Mouse (Mus musculus) right cerebral cortex, postnatal 36 days (tissue): ENCODE data around the gene Srsf7.
"Not testable (repeated sequence)": the region's sequence is repeated elsewhere in the genome, so short reads cannot be mapped to it uniquely, and the experiment has no call there.

Experiments
- DNase-seq, 2 experiments: peaks; one replicate each; pipeline ENCODE4 v3.0.0; 2022; ENCODE audit warnings: low spot score in 2 of 2, mixed read lengths in 1 of 2

Srsf7 gene

GRCm38 (mm10) chr17:80199160-80199778, 7.8 kb downstream of the Srsf7 start:
- no peak for DNase-seq

GRCm38 (mm10) chr17:80193075-80193474, 14.0 kb downstream of the Srsf7 start:
- no peak for DNase-seq

GRCm38 (mm10) chr17:80183615-80184014, 23.5 kb downstream of the Srsf7 start:
- DNase-seq, result no peak

- no peak for DNase-seq
Measured at GRCm38 (mm10) chr17:80180468-80180867, 26.6 kb downstream of the Srsf7 start.

DNA sequence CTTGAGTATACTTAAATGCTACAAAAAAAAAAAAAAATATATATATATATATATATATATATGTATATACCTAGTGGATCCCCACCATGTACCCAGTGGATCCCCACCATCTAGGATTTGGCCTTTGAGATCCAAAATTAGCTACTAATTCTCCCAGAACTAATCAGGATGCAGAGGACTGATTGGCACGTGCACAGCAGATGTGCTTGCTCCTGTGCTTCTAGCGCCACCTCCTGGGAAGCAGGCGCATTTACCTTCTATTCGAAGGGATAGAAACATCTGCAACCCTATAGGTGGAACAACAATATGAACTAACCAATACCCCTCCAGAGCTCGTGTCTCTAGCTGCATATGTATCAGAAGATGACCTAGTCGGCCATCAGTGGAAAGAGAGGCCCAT, 27.1 kb downstream of the Srsf7 start:
- DNase-seq, result peak; percentile 54 to 60

GRCm38 (mm10) chr17:80178846-80179245, 28.3 kb downstream of the Srsf7 start:
- not testable (repeated sequence) for DNase-seq

- DNase-seq, result no peak
Measured at GRCm38 (mm10) chr17:80175966-80176365, 31.1 kb downstream of the Srsf7 start.

DNA sequence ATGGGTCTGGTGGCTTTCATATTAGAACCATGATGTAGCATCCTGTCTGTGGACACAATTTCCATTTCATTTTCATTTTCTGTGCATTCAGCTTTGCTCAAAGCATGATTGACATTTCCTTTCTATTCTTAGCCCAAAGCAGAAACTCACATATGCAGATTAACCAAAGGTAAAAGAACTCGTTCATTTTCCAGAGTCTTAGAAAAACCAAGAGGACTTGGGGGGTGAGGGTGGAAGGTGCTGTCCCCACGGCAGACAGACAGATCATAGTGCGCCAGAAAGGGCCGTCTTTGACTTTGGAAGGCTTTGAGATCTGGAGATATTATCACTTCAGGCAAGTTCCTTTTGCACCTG, 31.7 kb downstream of the Srsf7 start:
- DNase-seq, result no peak

DNA sequence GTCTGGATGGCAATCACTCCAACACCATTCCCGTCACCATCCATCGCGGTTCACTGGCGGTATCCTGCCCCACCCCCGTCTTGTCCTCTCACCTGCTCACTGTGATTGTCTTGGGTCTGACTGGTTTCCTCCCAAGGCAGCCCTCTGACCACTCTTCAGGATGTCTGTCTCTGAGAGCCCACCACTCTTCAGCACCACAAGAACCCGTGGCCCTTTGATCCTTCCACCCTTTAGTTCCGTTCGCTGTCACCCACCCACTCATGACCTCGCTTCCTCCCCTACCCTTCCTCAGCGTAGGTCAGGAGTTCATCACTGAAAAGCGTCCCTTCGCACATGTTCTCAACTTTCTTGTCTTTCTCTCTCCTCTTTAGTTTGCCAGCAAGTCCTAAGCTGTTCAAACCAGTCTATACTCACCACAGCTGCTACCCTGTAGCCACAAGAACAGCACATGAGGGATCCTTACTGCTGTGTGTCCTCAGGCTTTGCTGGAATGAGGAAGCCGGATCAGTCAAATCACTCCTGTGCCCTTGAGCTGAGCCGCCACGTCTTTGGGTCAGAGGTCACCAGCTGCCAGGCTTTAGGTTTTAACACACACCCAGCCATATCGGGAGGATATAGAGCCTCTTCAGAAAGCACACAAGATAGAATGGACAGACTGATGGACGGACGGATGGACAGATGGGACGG, 32.3 kb downstream of the Srsf7 start:
- no peak for DNase-seq

- no peak for DNase-seq
Measured at GRCm38 (mm10) chr17:80174146-80174545, 33.0 kb downstream of the Srsf7 start.

DNA sequence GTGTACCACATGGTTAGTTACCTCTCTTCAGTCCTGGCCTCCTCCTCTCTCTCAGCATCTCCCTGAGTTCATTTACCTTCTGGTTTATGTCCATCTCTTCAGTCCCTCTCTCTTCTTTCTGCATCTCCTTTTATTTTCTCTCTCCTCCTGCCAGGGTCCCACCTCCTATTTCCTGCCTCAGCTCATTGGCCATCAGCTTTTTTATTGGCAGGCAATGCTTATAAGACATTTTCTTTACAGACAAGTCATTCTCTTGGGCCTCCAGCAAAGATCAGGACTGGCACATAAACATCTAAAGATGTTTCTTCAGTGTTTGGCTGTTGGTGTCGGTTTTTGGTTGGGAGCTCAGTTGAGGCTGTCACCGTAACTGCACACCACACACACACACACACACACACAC, 33.4 kb downstream of the Srsf7 start:
- DNase-seq, result no peak

DNA sequence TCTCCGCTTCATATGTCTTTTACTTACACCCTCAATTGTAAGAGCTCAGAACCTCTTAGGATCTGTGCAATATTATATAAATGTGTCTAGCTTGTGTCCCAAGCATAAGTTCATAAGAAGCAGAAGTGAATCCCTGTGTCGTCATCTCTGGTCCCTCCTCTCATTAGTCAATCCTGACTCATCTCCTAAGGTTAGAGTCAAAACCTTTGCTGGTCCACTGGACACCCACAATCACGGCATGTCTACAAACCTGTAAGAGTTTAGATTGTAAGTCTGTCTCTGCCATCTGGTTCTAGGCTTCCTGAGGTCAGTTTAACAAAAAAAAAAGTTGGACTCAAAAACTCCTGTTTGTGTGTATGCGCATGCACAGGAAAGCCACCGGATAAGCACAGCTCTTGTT, 34.3 kb downstream of the Srsf7 start:
- no peak for DNase-seq

DNA sequence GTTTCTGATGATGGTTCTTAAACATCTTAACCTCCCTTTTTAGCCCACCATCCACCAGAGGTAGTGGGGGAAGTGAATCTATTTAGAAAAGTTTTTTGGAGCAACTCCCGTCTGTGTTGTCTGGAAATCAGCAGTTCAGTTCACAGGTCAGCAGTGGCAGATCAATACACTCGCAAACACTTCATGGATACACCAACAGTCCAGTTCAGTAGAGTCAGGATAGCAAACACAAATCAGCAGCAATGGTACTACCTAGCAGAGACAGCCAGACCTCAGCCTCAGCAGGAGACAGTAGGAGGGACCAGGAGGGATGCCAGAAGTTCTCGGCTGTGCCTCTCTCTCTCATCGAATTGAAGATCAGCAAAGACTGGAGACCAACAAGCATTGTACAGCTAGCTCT, 35.2 kb downstream of the Srsf7 start:
- no peak for DNase-seq

- no peak for DNase-seq
Measured at GRCm38 (mm10) chr17:80170951-80171350, 36.2 kb downstream of the Srsf7 start.

DNA sequence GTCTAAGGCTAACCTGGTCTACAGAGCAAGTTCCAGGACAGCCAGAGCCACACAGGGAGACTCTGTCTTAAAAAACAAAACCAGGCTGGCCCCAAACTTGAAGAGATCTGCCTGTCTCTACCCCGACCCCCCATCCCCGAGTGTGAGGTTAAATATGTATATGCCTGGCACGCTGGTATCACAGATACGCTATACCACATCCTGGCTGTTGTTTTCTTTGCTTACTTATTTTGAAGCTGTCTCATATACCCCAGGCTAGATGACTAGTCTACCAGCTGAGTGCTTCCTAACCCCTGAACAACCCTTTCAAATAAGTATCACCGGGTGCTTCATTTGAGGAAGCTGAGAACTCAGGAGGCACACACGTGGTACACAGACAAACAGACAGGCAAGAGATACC, 37.3 kb downstream of the Srsf7 start:
- DNase-seq, result no peak

- DNase-seq, result peak; percentile 68 to 82
Measured at GRCm38 (mm10) chr17:80168425-80169182, 38.5 kb downstream of the Srsf7 start.

DNA sequence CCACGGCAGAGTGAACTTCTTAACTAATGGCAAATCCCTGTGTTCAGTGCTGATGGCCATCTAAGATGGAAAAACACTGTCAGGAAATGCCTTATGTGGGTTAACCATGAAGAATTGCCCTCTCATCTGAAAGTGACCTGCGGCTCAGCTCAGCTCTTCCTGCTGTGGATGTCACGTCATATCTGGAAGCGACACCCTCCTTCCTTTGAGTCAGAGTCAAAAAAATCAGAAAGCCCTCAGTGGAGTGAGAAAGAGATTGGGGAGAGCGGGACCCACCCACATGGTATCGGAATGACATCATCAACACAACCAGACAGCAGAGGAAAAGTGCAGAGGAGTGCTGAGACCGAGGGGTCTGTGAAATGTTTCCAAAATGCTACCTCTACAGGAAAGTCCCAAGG, 39.3 kb downstream of the Srsf7 start:
- DNase-seq, result peak; percentile 32 to 55

DNA sequence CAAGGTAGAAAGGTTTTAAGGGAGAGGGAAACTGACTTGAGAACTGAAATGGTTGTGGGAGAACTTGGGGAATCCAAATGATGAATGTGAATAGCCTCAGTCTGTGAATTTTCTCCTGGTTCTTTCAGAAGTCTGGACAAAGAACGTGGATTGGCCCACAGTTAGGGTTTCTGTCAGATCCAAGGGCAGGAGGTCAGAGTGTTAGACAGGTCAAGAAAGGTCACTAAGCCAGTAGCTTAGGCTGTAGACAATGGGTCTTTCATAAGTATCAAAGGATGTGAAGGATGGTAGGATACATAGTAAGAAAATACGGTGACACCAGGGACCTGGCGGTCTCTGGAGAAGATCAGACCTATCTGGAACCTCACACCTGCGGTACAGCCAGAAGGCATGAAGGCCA, 39.7 kb downstream of the Srsf7 start:
- no peak for DNase-seq

GRCm38 (mm10) chr17:80166346-80166745, 40.8 kb downstream of the Srsf7 start:
- peak in 1 of 2 experiments; percentile 14 for DNase-seq

DNA sequence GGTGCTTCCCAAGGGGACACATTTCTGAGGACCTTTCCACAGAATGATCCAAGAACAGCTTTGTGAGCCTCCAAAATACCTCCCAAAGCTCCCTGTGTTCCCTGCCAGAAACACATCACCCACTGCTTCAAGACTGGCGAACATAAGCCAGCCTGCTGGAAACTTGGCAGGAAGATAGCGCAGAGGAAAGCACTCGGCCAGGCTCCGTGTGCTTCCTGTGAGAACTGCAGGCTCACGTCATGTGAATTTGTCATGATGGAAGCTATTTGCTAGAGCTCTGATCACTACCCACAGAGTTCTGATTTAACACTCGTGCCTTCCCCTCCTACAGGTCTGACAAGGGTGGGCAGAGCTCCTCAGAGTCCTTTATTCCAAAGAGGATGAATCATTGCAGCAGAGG, 41.4 kb downstream of the Srsf7 start:
- peak; percentile 78 to 90 for DNase-seq

DNA sequence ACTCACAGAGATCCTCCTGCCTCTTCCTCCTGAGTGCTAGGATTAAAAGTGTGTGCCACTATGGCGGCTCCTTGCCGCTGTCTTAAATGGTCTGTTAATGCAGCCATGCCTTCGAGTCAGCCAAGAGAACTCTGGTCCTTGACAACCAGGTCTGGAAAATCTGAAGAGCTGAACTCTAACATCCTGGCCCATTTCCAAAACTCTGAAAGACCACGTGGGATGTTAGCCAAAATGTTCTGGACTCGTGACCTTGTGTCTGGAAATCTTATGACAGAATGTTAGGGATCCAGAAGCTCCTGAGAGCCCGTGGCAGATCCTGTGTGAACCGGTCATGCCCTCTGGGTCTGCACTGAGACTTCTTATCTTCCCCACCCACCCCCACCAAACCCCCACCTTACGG, 43.1 kb downstream of the Srsf7 start:
- DNase-seq, result no peak

DNA sequence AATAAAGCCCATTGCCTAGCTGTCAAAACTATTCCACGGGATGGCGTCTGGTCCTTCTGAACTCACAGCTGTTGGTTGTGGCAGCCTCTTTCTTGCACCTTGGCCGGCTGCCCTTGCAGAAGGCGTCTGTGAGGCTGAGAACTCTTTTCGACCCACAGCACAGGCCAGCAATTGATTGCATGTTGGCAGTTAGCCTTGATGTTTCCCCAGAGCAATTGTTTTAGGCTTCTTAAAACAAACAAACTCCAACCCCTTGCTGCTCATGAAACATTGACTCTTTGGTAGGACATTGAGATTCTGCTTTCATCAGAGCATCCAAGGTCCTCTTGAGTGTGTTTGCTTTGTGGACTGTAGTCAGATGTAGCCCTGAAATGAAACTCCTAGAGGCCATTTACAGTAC, 46.7 kb downstream of the Srsf7 start:
- peak; percentile 40 to 62 for DNase-seq

DNA sequence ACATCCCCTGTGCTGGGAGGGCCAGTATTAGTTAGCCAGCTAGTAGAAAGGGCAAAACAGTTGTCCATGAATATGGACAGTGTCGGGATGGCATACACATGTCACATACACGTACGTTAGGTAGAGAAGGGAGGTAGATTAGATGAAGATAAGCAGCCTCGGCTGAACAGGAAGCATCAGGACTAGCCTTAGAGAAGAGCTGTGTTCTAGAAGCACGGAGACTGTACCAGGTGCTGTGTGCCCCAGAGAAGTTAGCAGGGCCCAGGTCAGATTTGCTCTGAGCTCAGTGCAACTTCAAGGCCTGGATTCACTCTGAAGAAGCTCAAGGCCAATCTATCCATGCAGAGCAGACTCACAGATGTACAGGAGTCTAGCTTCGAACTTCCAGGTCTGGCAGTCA, 49.6 kb downstream of the Srsf7 start:
- no peak for DNase-seq
